In the genomic region with DNA sequence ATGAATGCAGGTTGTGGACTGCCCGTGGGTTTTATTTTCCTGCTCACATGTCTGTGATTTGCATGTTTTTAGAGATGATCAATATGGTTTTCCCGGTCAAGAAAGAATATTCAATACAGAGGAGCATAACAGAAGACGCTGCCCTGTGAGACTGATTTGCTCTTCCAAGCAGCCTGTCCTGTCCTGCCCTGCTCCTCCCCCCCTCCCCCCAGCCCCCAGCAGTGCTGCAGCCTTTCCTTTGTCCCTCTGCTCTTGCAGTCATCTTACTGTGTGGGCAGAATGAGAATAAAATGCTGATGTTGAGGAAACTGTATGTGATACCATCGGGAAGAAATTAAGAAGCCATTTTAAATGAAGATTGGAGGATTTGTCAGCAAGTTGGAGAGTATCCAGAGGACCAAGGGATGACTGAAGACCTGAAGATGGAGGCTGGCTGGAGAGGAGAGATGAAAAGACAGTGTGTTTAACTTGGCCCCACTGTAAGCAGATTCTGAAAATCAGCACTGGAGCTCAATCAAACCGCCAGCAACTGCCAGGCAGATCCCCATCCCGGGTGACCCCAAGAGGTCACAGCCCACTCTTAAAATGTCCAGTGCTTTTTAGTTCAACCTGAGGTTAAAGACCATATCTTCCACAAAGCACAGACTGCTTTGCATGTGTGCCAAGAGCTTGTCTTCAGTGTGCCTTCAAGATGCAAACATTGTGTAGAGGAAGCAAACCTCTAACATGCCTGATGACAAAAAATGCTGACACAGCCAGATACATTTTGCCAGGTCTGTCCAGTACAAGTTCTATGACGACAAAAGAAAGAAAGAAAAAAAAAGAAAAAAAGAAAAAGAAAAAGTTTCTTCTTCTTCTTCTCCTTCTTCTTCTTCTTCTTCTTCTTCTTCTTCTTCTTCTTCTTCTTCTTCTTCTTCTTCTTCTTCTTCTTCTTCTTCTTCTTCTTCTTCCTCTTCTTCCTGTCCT, we compare ENCODE assay signal across 21 mouse cellular contexts.
DNase-seq lines count a peak whose midpoint lies in the region; ATAC-seq and TF ChIP-seq lines count a peak whose summit lies in the region.
"Had no signal": no experiment of that assay in that cellular context is flagged by ENCODE, and none has a peak within 500 bp of the region (broad histone marks: within the 10 kb centered on the region; RNA-seq: fewer than 3 reads in every experiment).

No protein-coding gene starts in this region.

- no peak for TF ChIP-seq EP300 in liver, postnatal 0 days (IDR thresholded peaks at IDR 0.05; ENCODE audit: low read depth)

- no peak overlapping the region for H3K27ac ChIP-seq in embryonic facial prominence, embryonic 14.5 days (replicated peaks; ENCODE audit: low read depth, low read length)
- no peak overlapping the region for H3K27ac ChIP-seq in embryonic facial prominence, embryonic 10.5 days (replicated peaks)
- H3K27ac ChIP-seq in midbrain, embryonic 11.5 days (ENCODE audit: low read depth, low read length) = no peak overlapping the region
- no peak overlapping the region for H3K27ac ChIP-seq in midbrain, embryonic 15.5 days
- H3K27ac ChIP-seq in hindbrain, embryonic 14.5 days = no peak overlapping the region
- H3K27ac ChIP-seq in liver, postnatal 0 days (ENCODE audit: low read depth) = no peak overlapping the region
- H3K27ac ChIP-seq: forebrain, embryonic 13.5 days; limb, embryonic 10.5 days; stomach, postnatal 0 days had no signal

- no peaks in the 10 kb centered on the region for H3K27me3 ChIP-seq in embryonic facial prominence, embryonic 14.5 days (replicated peaks; ENCODE audit: control insufficient read depth, insufficient read depth, low read length)
- no peaks in the 10 kb centered on the region for H3K27me3 ChIP-seq in embryonic facial prominence, embryonic 10.5 days (replicated peaks; ENCODE audit: low read depth, poor library complexity, severe bottlenecking)
- no peaks in the 10 kb centered on the region for H3K27me3 ChIP-seq in midbrain, embryonic 11.5 days (ENCODE audit: control insufficient read depth, insufficient read depth, low read length)
- no peaks in the 10 kb centered on the region for H3K27me3 ChIP-seq in midbrain, embryonic 15.5 days (replicated peaks)
- H3K27me3 ChIP-seq in hindbrain, embryonic 14.5 days (ENCODE audit: control insufficient read depth, insufficient read depth, low read length) = no peaks in the 10 kb centered on the region
- no peaks in the 10 kb centered on the region for H3K27me3 ChIP-seq in liver, postnatal 0 days (ENCODE audit: insufficient read depth, low read length)
- H3K27me3 ChIP-seq: forebrain, embryonic 13.5 days had no signal

- H3K36me3 ChIP-seq in embryonic facial prominence, embryonic 14.5 days (ENCODE audit: control insufficient read depth, insufficient read depth, low read length) = no peaks in the 10 kb centered on the region
- H3K36me3 ChIP-seq in embryonic facial prominence, embryonic 10.5 days (replicated peaks) = no peaks in the 10 kb centered on the region
- H3K36me3 ChIP-seq in midbrain, embryonic 11.5 days (ENCODE audit: control insufficient read depth, insufficient read depth, low read length) = no peaks in the 10 kb centered on the region
- H3K36me3 ChIP-seq in midbrain, embryonic 15.5 days (replicated peaks) = no peaks in the 10 kb centered on the region
- H3K36me3 ChIP-seq in hindbrain, embryonic 14.5 days (replicated peaks; ENCODE audit: control insufficient read depth, insufficient read depth) = no peaks in the 10 kb centered on the region
- no peaks in the 10 kb centered on the region for H3K36me3 ChIP-seq in liver, postnatal 0 days (replicated peaks; ENCODE audit: insufficient read depth, low read length)
- H3K36me3 ChIP-seq: limb, embryonic 10.5 days had no signal

- TF ChIP-seq POLR2A in brain, embryonic 14.5 days (IDR thresholded peaks at IDR 0.05; ENCODE audit: borderline replicate concordance, extremely low read depth, insufficient read depth, insufficient read length, poor library complexity, severe bottlenecking) = no peak

- 34% methylated on average over 7 of the region's 7 CpGs for whole genome bisulfite sequencing in embryonic facial prominence, embryonic 14.5 days
- WGBS in embryonic facial prominence, embryonic 10.5 days = 46% methylated on average over 7 of the region's 7 CpGs
- WGBS in midbrain, embryonic 11.5 days = 44% methylated on average over 7 of the region's 7 CpGs
- WGBS in midbrain, embryonic 15.5 days = 39% methylated on average over 7 of the region's 7 CpGs
- WGBS in hindbrain, embryonic 14.5 days = 31% methylated on average over 7 of the region's 7 CpGs
- 48% methylated on average over 7 of the region's 7 CpGs for WGBS in liver, postnatal 0 days (ENCODE audit: insufficient replicate concordance)

- H3K4me2 ChIP-seq in embryonic facial prominence, embryonic 14.5 days (ENCODE audit: low read depth, low read length) = no peak overlapping the region
- no peak overlapping the region for H3K4me2 ChIP-seq in midbrain, embryonic 11.5 days
- H3K4me2 ChIP-seq in midbrain, embryonic 15.5 days = no peak overlapping the region
- no peak overlapping the region for H3K4me2 ChIP-seq in hindbrain, embryonic 14.5 days (replicated peaks)
- H3K4me2 ChIP-seq in liver, postnatal 0 days (ENCODE audit: low read depth, low read length) = no peak overlapping the region
- H3K4me2 ChIP-seq: forebrain, embryonic 13.5 days had no signal

- DNase-seq in embryonic facial prominence, embryonic 14.5 days (ENCODE audit: low spot score) = peak; percentile 5
- no peak for DNase-seq in embryonic facial prominence, embryonic 10.5 days (ENCODE audit: low spot score)
- no peak for DNase-seq in midbrain, embryonic 11.5 days (ENCODE audit: low spot score, missing footprints)
- DNase-seq in brain, embryonic 14.5 days (ENCODE audit: low read depth) = peak; percentile 18
- DNase-seq in hindbrain, embryonic 14.5 days (ENCODE audit: low spot score) = no peak
- no peak for DNase-seq in heart, adult 18-20 months
- no peak for DNase-seq in liver, postnatal 0 days
- DNase-seq: adrenal gland, postnatal 36 days; cerebellum, adult 8-10 months; gastrocnemius, postnatal 10 days; heart, adult 11 months; heart, postnatal 36 days; kidney, adult 8-10 months; kidney, postnatal 36 days; retina, postnatal 1 day had no signal

- H3K4me1 ChIP-seq in embryonic facial prominence, embryonic 14.5 days (ENCODE audit: control insufficient read depth, insufficient read depth, low read length) = no peaks in the 10 kb centered on the region
- H3K4me1 ChIP-seq in embryonic facial prominence, embryonic 10.5 days = peaks cover 5% of the 10 kb centered on the region
- peaks cover 2% of the 10 kb centered on the region; the same call in 1 of the 2 replicates for H3K4me1 ChIP-seq in midbrain, embryonic 11.5 days (ENCODE audit: control insufficient read depth, insufficient read depth, low read length)
- H3K4me1 ChIP-seq in midbrain, embryonic 15.5 days = no peaks in the 10 kb centered on the region
- 0 out of 2 replicates have a peak, but pooled peaks cover 3% of the 10 kb centered on the region for H3K4me1 ChIP-seq in hindbrain, embryonic 14.5 days (replicated peaks; ENCODE audit: control insufficient read depth, insufficient read depth, low read length)
- no peaks in the 10 kb centered on the region for H3K4me1 ChIP-seq in liver, postnatal 0 days (ENCODE audit: insufficient read depth)
- H3K4me1 ChIP-seq: forebrain, embryonic 13.5 days had no signal

- H3K9ac ChIP-seq in embryonic facial prominence, embryonic 14.5 days (ENCODE audit: low read depth, low read length) = no peak overlapping the region
- no peak overlapping the region for H3K9ac ChIP-seq in midbrain, embryonic 11.5 days (ENCODE audit: low read length)
- no peak overlapping the region for H3K9ac ChIP-seq in midbrain, embryonic 15.5 days
- no peak overlapping the region for H3K9ac ChIP-seq in hindbrain, embryonic 14.5 days
- H3K9ac ChIP-seq in liver, postnatal 0 days (replicated peaks) = no peak overlapping the region
- H3K9ac ChIP-seq: forebrain, embryonic 13.5 days had no signal

- H3K9me3 ChIP-seq in embryonic facial prominence, embryonic 14.5 days (ENCODE audit: control insufficient read depth, low read length) = no peaks in the 10 kb centered on the region
- H3K9me3 ChIP-seq in embryonic facial prominence, embryonic 10.5 days = no peaks in the 10 kb centered on the region
- no peaks in the 10 kb centered on the region for H3K9me3 ChIP-seq in midbrain, embryonic 11.5 days (ENCODE audit: control insufficient read depth, low read length)
- no peaks in the 10 kb centered on the region for H3K9me3 ChIP-seq in midbrain, embryonic 15.5 days
- no peaks in the 10 kb centered on the region for H3K9me3 ChIP-seq in hindbrain, embryonic 14.5 days (ENCODE audit: control insufficient read depth, low read length)
- H3K9me3 ChIP-seq in liver, postnatal 0 days (ENCODE audit: low read length) = no peaks in the 10 kb centered on the region
- H3K9me3 ChIP-seq: forebrain, embryonic 13.5 days; limb, embryonic 10.5 days had no signal

- no peak for TF ChIP-seq CTCF in brain, embryonic 14.5 days (IDR thresholded peaks at IDR 0.05; ENCODE audit: borderline replicate concordance, extremely low read depth, insufficient read depth, insufficient read length)
- TF ChIP-seq CTCF in liver, postnatal 0 days (IDR thresholded peaks at IDR 0.05; ENCODE audit: low read depth) = no peak

- ATAC-seq in embryonic facial prominence, embryonic 14.5 days (ENCODE audit: low read depth) = no peak
- peak; percentile 72; the same call in 1 of the 2 replicates for ATAC-seq in midbrain, embryonic 11.5 days (ENCODE audit: low FRiP score)
- no peak for ATAC-seq in midbrain, embryonic 15.5 days (replicated peaks)
- peak; percentile 48; the same call in 1 of the 2 replicates for ATAC-seq in hindbrain, embryonic 14.5 days (ENCODE audit: low FRiP score)
- ATAC-seq in liver, postnatal 0 days = no peak
- ATAC-seq: CD4-positive, CD25-positive, alpha-beta regulatory T cell, adult 4 months; forebrain, embryonic 13.5 days; lung, postnatal 0 days had no signal

- no peak overlapping the region for H3K4me3 ChIP-seq in embryonic facial prominence, embryonic 14.5 days (ENCODE audit: low read depth, low read length)
- no peak overlapping the region for H3K4me3 ChIP-seq in embryonic facial prominence, embryonic 10.5 days
- no peak overlapping the region for H3K4me3 ChIP-seq in midbrain, embryonic 11.5 days (ENCODE audit: low read depth, low read length)
- H3K4me3 ChIP-seq in midbrain, embryonic 15.5 days = no peak overlapping the region
- H3K4me3 ChIP-seq in hindbrain, embryonic 14.5 days (replicated peaks; ENCODE audit: low read length) = no peak overlapping the region
- no peak overlapping the region for H3K4me3 ChIP-seq in liver, postnatal 0 days (ENCODE audit: low read depth, low read length)
- H3K4me3 ChIP-seq: forebrain, embryonic 13.5 days; limb, embryonic 10.5 days had no signal

Comparison
In these comparisons a context has a peak if more than half of its experiments do, and no peak if none do; other contexts are left out.
1. ATAC-seq: peak in midbrain, embryonic 11.5 days (single experiment) and hindbrain, embryonic 14.5 days (single experiment); none in embryonic facial prominence, embryonic 14.5 days (single experiment), midbrain, embryonic 15.5 days (single experiment) and liver, postnatal 0 days (single experiment).
2. DNase-seq: peak in embryonic facial prominence, embryonic 14.5 days (single experiment) and brain, embryonic 14.5 days (single experiment); none in embryonic facial prominence, embryonic 10.5 days (single experiment), midbrain, embryonic 11.5 days (single experiment), hindbrain, embryonic 14.5 days (single experiment), heart, adult 18-20 months (0 of 2) and liver, postnatal 0 days (single experiment).